Mouse (Mus musculus): ENCODE results near the gene Mrpl48. TPM values are rescaled to one million over a fixed set of nuclear protein-coding genes. Genes with fewer than 3 reads are reported as not detected.

Mrpl48 gene
- polyA plus RNA-seq (2017; shearing (Covaris generic)): 10 to 100 TPM; 45.5 to 62.9 TPM

DNA sequence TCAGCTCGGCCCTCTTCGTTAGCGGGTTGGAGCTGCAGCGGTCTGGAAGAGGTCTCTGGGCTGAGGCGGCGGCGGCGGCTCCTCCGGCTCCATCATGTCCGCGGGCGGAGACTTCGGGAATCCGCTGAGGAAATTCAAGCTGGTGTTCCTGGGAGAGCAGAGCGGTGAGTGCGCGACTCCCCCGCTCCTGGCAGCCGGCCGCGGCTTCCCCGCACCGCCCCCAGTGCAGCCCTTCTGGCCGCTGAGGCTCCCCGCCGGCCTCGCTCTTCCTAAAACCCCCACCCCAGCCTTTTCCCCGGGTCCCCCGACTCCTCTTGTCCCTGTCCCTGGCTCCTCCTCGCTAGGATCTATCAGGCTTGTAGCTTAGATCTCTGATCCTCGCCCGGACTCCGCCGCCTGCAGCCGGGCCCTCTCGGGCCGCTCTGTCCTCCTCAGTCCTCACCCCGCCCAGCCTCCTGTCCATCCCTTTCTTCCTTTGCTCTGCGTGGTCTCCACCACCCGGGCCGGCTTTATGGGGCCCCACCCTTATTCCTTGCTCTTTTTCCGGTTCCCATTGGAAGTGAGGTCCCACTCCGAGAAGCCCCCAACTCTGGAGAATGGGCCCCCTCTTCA, at the start of gene Mrpl48:
TSS of gene Mrpl48 (minus strand) at position 172 of the 612 bp plus-strand sequence.

DNA sequence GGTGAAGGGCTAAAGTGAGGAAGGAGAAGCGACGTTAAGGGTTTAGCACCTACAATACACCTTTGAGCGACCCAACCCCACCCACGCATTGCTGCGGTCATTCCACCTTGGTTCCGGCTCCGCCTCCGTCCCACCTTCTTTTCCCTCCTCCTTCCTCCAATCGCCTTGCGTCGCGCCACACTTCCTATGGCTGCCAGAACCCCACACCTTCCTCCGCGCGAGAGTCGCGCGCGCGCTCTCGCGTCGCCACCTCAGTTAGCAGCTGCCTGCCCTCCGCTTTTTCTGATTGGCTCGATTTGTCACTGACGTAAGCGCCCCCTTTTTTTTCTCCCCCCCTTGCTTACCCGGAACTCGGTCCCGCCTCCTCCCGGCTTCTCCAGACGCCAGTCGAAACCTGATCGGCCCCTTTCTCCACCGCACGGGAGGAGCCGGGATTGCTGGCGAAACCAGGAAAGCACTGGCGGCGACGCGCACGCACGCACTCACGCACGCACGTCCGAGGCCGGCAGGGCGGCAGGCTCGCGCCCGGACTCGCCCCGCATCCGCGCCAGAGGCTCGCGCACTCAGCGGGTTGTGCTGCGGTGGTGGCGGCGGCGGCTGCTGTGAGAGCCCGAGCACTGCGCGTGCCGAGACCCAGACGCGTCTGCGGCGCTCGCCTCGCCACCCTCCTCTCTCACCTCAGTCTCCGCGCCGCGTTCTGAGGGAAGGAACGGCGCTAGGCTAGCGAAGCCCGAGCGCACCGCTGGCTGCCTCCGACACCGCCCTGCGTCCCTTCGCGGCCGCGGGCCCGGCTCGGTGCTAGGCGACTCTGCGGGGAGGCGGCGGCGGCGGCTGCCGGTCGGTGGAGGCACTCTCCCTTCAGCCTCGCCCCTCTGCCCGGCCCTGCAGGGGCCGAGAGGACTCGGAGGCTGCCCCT, 629 bp downstream of the Mrpl48 start, which contains the start of gene Rab6a:
TSS of gene Rab6a (plus strand) at position 197 of the 916 bp plus-strand sequence.

DNA sequence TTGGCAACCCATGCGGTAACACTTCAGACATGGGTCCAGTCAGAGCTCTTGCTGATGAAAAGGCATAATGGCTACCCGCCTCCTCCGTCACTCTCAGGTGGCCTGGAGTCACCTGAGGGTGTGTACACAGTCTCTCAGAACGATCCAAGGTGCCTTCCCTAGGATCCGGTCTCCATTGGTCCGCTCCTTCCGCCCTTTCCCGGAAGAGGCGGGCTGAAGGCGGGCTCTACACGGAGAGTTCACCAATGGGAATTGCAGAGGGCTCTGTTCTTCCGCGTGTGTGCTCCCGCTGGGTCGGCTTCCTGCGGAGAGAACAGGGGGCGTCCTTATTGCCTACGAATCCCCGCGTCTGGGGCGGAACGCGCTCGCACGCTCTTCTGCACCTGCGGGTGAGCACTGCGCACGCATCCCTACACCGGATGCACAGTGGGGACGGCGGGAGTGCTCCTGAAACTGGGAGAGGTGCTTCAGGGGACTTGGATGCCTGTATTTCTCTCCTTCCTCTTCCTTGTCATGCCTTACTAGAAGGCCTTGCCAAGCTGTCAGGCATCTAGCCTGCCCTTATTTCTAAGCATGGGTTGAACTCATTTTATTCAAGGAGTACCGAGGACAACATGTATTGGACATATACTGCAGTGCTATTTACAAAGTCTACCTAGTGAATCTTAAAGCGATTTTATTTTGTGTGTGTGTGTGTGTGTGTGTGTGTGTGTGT, 71.1 kb downstream of the Mrpl48 start, which contains the start of gene Coa4:
TSS of gene Coa4 (plus strand) at position 268 of the 715 bp plus-strand sequence.

DNA sequence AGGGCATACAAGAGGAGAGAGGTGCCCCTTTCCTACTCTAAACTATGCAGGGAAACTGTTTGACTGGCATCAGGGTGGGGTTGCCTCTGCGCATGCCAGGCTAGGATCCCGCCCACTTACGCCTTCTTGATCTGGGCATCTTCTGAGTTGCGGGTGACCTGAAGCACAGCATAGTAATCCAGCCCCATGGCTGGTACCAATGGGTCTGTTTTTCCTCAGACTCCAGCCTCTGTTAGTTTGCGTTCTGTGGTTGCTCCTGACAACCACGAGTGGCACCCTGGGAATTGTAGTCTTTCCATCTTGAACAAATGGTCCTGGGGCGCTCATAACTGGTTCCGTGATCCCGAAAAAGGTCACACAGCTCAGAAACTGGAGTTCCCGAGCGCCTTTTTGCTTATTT, 93.5 kb downstream of the Mrpl48 start, which contains the start of gene Dnajb13:
TSS of gene Dnajb13 (minus strand) at position 388 of the 400 bp plus-strand sequence.

Other genes with a start within 250 kb of the Mrpl48 start
- gene C2cd3, start 236.1 kb downstream of the Mrpl48 start, polyA plus RNA-seq (2017; shearing (Covaris generic)): 10 to 100 TPM; 26.5 to 39.8 TPM
- gene Ppme1, start 236.0 kb downstream of the Mrpl48 start, polyA plus RNA-seq (2017; shearing (Covaris generic)): 10 to 100 TPM; 33.1 to 37.5 TPM
- gene Ucp3, start 135.3 kb downstream of the Mrpl48 start, polyA plus RNA-seq (2017; shearing (Covaris generic)): under 1 TPM; 0.11 to 0.29 TPM
- 1,000 to 10,000 TPM; 1,882 to 2,125 TPM for gene Ucp2, start 115.0 kb downstream of the Mrpl48 start, polyA plus RNA-seq (2017; shearing (Covaris generic))
- 10 to 100 TPM in 1 of 2 experiments, 1 to 10 TPM in 1; 8.0 to 23.0 TPM for gene Dnajb13, start 93.3 kb downstream of the Mrpl48 start, polyA plus RNA-seq (2017; shearing (Covaris generic))
- 10 to 100 TPM; 21.6 to 22.7 TPM for gene Coa4, start 71.2 kb downstream of the Mrpl48 start, polyA plus RNA-seq (2017; shearing (Covaris generic))
- gene Rab6a, start 891 bp downstream of the Mrpl48 start, polyA plus RNA-seq (2017; shearing (Covaris generic)): 10 to 100 TPM; 52.1 to 55.9 TPM
- gene Plekhb1, start 54.1 kb upstream of the Mrpl48 start, polyA plus RNA-seq (2017; shearing (Covaris generic)): under 1 TPM; 0.35 to 0.86 TPM
- gene Fam168a, start 98.3 kb upstream of the Mrpl48 start, polyA plus RNA-seq (2017; shearing (Covaris generic)): 10 to 100 TPM; 16.2 to 23.7 TPM